Mouse (Mus musculus) E14TG2a.4 (cell line): Measurements from ENCODE around the gene Gm3417.
"Not testable (repeated sequence)": the region's sequence is repeated elsewhere in the genome, so short reads cannot be mapped to it uniquely, and the experiment has no call there.

ENCODE experiments used
- CTCF ChIP-seq: conservative IDR thresholded peaks from 2 replicates; pipeline ENCODE4 v1.5.1; 2014; ENCODE audit warnings: low read length
- NANOG ChIP-seq: IDR thresholded peaks from 2 replicates; pipeline ENCODE4 v1.6.1; 2014; ENCODE audit warnings: borderline replicate concordance, low read length, mixed read lengths

- TF ChIP-seq NANOG, CTCF: not testable (repeated sequence)
These were observed 43.3 kb downstream of the Gm3417 start for GRCm38 (mm10) chr17:14935280-14935679.
